Mouse (Mus musculus) thymus, postnatal 36 days (tissue): ENCODE measurements at regions not wholly inside any gene's neighbourhood (a gene's known extent, or its start where the extent isn't known, plus 50 kb on each side); places are given as distances from the start of the nearest gene placed in this dataset.
A peak's percentile ranks its signal among the peaks of the same experiment; 100 is the strongest.

Experiments used
- DNase-seq, 2 experiments: peaks; one replicate each; pipeline ENCODE4 v3.0.0; 2022; ENCODE audit warnings: mixed read lengths in 2 of 2

DNA sequence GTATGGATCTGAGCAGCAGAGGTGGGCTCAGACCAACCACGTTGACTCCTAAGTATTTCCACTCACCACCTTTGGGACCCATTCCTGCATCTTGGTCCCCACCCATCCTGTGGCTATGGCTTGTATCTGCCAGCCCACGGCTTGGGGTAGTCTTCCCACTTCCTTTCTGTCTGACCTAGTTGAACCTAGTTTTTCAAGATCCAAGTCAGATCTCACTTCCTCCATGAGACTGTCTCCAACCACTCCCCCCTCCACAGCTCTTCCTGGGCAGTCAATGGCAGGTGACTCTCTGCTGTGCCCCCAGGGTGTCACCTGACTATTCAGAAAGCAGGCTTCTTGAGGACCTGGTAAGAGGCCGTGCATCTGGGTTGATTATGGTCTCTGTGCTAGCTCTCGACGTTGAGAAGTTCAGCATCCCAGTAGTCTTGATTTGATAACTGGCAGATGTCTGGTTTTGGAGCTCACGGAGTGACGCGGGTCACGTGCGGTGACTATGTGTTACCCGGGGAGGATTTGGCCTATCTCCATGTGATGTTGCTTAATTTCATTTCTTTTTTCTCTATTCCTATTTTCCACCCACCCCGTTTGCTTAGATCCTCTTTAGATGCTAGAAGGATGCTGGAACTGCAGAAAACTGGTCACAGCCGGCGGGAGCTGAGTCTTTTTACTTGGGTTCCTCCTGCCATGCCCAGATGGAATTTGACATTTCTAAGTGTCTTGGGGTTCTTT lies 147.5 kb upstream of the Mrps10 start:
- DNase-seq: peak in 1 of 2 experiments; percentile 37

DNA sequence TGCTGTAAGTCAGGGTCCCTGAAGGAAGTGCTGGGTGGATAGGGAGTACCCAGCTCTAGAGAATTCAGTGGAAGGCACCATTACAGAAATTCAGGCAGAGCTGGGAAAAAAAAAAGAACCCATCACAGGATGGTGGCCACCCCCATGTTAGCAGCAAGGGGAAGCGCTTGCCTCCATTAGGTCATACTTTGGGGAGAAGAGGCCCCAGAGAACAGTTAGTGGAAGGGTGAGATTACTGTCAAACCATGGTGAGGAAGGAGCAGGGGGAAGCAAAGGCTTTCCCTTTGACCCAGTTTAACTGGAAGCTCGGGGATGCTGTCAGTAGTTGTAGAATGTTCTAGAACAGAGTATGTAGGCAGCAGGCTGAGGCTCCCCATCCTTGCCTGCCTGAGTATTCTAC lies 148.8 kb upstream of the Mrps10 start:
- DNase-seq: no peak

DNA sequence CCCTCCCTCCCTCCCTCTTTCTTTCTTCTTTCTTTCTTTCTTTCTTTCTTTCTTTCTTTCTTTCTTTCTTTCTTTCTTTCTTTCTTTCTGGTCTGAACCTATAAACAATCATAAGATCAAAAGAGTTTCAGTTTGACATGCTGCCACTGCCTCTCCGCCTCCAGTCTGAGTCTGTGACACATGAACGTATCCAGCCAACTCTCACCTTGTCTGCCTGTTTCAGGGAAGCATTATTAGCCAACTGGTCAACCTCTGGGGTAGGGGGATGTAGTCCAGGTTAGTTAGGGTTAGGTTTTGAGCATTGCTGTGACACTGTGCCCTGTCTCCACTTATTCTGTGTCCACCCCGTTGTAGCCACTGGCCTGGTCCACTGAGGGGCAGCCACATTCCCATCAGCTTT lies 152.2 kb upstream of the Mrps10 start:
- DNase-seq: no peak

DNA sequence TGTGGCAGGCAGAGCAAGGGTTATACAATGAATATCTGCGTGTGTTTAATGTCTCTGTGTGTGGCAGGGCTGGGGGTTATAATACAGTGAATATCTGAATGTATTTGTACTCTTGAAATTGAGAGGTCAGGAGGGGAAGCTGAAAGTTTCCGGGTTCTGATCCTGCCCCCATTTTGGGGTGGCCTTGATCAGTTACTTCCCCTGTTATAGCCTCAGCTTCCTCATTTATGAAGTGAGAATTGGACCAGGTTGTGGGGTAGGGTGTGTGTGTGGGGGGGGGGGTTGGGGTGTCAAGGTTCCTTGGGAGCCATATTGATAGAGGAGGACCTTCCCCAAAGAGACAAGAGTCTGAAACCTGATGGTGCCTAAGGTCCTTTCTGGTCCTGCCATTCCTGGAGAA lies 152.8 kb upstream of the Mrps10 start:
- no peak for DNase-seq

DNA sequence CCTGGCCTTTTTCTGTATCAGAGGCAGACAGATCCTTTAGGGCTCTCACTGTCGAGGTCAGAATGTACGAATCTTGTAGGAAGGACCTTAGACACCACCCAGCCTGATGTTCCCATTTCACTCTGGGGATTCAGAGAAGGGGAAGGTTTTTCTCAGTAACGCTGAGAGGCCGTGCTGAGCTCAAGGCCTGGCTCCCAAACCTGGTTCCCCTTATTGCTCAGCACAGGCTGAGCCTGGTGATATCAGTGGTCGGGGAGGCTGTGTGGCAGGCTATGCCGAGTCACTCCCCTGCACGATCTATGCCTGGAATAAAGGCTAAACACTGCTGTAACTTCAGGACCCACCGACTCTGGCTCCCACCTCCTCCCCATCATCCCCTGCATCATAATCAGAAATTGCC lies 154.6 kb upstream of the Mrps10 start:
- DNase-seq: no peak

DNA sequence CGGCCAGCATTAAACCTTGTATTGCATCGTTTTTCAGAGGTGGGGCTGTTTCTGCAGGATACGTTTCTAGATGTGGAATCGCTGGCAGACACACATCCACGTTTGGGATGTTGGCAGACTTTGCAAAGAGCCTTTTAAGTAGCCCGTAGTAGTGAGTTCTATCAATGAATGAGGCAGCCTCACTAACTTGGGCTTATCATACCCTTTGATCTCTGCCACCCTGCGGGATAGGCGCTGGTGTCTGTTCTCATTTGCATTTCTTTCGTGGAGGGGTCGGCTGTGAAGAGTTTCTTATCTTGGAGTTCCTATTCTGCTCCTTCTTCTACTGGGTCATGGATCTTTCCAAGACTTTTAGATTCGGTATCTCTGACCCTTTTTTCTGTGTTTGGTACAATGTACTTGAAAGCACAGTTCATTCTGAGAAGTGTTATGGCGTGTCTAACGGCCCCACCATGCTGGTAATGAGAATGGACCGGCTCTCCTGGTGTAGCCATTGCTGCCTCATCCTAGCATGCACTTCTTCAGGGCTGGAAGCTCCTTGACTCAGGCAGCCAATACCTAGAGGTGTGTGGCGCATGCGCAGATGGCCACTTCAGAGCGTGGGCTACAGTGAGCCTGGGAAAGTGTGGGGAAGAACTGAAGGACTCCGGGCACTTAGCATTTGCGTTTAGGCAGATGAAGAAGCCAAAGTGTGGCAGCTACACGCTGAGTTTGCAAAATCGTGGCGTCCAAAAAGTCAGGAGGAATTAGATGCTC lies 158.1 kb upstream of the Mrps10 start:
- no peak for DNase-seq

DNA sequence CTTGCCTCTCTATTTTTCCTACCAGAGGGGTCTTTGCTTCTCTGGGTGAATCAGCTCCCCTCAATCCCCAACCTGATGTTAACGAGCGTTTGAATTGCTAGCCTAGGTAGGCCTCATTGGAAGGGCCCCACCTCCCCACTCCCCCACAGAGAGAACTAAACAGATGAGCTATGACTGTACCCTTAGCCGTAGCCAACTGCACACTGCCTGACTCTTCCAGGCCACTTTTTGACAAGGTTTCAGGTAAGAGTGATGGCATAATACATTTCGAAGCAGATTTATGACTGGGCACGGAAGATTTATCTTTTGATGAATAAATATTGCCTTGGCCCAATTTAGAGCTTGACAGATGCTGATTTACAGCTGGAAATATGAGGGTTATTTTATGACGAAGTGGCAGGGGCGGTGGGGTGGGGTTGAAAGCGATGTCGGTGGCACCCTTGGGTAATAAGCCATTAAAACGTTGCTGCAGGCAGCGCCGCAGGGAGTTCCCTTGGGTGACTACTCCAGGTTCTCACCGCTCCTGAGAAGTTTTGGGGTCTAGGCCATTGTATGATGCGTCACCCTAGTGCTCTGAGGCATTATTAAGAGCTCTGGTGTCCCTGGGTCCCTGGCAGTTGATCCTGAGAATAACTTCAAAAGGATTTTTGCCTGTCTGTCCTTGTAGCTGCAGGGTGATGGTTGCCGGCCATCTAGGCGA lies 159.7 kb upstream of the Mrps10 start:
- DNase-seq: no peak

DNA sequence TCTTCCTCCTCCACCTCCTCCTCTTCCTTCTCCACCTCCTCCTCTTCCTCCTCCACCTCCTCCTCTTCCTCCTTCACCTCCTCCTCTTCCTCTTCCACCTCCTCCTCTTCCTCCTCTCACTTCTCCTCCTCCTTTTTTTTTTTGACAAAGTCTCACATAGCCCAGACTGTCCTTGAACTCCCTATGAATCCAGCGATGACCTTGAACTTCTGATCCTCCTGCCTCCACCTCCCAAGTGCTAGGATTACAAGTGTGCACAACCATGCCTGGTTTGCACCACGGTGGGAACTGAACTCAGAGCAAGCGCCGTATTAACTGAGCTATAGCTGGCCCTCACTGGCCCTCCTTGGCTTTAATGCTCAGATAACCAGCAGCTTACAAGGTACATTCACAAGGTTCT lies 161.2 kb upstream of the Mrps10 start:
- DNase-seq: no peak

DNA sequence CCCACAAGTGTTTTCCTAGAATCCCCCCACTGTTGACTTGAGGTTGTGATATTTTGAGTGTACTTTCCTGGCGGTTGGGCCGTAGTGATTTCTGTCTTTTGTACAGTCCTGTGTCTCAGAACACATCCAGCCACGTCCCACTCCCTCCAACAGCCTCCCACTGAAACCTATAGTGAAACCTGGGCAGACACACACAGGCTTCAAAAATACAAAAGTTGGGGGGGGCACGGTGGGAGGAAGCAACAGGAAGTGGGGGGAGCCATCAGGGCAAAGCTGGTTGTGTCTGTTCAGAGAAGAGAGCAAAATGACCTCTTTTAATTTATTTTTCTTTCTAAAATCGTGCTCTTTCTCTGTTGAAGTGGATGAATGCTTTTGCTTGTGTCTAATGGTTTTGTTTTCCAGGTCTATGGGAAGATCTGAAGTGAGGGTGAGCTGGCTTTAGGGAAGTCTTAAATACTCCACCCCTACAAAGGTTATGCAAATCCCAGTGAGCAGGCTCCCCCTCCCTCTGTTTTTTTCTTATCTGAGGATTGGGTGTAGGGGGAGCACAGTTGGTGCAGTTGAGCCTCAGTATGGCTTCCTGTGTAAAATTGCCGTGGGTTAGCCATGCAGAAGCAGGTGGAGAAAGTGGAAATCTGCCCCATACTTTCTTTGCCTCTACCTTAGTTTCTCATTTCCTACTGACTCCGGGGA lies 164.1 kb upstream of the Mrps10 start:
- peak in 1 of 2 experiments; percentile 14 for DNase-seq

DNA sequence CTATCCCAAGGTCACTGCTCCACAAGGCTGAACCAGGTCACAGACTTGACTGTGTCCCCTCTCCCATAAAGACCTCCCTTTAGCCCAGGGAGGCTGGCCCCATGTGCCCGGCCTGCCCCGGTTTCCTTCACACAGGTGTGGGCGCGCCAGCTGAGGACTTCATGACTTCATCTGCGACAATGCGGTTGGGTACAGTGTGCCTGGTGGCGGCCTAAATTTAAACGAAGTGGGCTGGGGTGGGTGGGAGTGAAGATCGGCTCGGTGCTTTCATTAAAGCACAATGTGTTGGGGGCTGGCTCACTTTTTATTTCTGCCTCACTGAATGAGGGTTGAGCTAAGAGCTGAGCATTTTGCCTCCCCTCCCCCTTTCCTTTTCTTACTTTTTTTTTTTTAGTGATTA lies 169.5 kb upstream of the Mrps10 start:
- no peak for DNase-seq

DNA sequence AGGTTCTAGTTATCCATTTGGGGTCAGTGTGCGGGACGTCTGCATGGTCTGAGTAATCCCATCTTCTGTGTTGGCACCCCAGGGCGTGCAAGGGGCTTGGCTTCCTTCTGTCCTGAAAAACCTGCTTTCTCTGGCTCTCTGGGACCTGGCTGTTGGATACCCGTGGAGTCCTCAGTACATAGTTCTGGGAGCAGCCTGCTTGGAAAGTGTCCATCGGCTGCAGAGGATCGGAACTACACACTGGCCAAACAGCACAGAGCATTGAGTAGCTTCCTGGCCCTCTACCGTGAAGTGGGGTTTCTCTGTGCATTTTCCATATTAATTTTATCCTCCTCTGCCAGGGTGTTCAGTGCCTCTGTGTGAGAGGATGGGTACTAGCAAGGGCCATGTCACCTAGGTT lies 170.7 kb upstream of the Mrps10 start:
- no peak for DNase-seq

DNA sequence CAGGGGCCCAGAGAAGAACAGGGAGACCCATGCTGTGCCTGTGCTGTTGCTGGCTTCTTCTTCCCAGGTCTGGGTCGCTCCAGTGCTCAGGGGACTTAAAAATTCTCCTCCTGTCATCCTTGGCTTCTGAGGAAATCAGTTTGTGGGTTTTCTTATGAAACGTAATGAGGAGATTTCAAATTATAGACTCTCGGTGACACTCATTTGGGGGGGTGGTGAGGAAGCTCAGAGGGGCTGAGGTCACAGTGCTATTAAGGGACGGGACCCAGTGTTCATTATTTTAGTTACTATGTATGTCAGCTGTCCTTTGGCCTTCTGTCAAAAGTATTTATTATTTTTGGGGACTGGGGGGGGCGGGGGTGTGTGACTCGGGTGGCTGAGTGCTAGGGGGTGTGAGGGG lies 171.7 kb upstream of the Mrps10 start:
- DNase-seq: no peak

DNA sequence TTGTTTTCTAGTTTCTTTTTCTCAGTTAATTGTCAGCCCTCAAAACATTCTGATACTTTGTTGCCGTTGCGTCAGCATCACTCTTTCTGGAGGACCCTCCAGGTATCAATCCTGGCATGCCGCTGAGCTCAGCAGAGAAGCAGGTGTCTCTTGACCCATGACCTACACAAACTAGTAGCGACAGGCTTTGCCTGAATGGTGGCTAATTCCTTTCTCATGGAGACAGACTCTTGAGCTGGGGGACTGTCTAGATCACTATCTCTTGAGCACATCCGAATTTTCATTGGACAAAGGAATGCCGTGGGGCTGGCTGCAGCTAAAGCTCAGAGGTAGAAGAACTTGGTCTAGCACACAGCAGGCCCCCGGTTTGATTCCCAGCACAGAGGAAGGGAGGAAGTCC lies 172.7 kb upstream of the Mrps10 start:
- no peak for DNase-seq

DNA sequence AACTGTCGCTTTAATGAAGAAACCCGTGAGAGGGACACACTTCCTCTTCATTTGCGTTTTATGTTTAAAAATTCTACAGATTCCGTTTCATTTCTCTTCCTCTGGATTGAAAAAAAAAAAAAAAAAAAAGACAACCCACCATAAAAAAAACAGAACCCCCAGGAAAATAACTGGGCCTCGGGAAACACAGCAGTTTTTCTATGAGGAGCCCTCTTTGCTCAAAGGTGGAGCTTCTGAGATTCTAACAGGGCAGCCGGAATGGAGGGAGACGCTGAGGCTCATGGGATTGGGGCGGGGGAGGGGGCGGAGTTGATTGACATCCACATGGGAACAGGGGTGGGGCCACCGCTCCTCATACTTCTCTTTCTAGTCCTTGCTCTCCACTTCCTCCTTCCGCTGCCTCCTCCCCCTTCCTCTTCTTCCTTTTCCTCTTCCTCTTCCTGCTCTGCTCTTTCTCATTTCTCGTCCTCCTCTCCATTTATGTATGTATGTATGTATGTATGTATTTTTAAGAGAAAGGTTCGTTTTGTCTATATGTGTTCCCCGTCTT lies 174.1 kb upstream of the Mrps10 start:
- no peak for DNase-seq

DNA sequence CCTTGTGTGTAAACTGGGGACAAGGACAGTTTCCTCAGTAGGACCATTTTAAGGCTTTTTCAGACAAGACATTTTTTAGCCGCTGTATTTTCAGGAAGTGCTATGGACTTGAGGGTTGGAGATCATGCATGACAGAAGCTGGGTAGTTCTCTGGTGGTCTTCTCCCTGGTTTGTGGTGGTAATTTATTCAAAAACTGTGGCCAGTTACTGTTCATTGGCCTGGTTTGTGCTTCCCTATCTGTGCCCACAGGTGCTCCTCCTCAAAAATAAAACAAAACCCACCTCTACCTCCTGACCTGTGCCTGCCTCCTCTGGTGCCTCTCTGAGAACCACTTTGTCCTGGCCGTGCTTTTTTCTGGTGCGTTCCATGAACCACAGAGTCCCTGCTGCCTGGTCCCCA lies 177.3 kb upstream of the Mrps10 start:
- DNase-seq: no peak

DNA sequence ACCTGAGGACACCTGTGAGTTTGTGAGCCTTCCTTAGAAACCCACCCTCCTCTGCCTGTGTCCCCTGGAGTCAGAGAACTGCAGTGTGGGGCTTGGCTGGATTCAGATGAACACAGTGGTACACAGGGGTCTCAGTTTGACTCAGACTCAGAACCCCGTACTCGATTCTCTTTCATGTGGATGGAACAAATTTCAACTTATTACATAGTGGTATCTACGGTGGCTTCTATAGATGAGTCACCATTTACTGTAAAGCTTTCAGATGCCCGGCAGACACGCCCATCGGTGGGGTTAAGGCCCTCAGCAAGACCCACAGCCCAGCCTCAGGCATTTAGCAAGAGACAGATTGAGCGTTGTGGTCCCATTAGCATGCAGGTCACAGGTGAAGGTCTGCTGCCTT lies 178.9 kb upstream of the Mrps10 start:
- no peak for DNase-seq

DNA sequence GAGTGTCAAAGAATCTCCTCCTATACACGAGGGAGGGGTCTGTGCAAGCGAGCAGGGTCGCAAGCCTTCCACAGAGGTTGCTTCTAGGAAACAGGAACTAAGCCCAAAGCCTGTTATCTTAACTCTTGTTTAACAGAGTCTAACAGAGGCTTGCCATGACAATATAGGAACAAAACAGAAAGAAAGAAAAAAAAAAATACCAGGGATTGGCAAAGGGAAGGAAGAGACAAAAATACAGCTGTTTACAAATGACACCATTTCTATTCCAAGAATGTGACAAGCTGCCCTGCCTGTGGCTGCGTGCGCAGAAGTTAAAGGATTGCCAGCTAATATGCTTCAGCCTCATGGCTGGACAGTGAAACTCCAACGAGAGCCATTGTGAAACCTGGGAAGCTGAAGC lies 173.8 kb upstream of the Ubr2 start:
- no peak for DNase-seq

DNA sequence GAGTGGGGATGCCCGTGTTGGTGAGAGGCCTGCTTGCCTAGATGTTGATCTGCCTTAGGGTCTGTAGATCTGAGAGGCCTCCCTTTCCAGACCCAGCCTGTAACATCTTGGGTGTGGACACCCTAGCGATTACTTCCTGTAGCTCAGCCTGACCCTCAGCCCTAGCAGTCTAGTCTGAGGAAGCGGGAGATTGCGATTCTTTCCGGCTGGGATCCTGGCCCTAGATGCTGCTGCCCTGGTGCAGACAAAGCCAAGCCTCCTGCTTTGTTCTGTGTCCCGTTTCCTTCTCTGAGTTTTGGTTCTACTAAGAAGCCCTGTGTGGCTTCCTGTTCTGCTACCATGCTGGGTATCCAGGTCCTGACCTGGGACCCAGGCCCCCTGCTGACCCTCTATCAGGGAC lies 171.8 kb upstream of the Ubr2 start:
- no peak for DNase-seq

DNA sequence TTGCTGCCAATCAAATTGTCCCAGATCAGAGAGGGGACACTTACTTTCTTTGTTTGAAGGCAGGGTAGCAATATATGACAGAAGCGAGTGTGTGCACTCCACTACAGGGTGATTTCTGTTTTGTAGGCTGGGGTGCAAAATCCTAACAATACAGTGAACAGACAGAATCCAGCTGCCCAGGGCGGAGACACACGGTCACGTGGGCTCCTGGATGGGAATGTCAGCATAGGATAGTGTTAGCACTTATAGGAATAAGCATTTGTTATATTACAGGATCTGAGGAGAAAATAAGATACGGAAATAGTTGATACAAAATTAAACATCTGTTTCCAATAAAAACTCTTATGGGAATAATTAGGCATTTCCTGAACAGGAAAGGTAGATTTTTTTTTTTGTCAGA lies 169.1 kb upstream of the Ubr2 start:
- no peak for DNase-seq

DNA sequence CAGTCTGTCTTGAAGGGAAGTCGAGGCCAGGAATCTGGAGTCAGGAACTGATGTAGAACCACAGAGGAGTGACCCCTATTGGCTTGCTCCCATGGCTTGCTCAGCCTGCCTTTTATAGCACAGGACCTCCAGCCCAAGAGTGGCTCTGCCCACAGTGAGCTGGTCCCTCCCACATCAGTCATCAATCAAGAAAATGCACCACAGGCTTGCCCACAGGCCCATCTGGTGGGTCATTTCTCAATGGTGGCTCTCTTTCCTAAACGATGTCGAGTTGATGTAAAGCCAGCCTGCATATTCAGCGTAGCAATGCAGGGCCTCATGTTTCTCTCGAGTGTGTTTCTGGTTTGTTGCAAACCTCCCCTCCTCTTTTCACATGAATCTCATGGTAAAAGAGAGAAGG lies 168.3 kb upstream of the Ubr2 start:
- DNase-seq: no peak

DNA sequence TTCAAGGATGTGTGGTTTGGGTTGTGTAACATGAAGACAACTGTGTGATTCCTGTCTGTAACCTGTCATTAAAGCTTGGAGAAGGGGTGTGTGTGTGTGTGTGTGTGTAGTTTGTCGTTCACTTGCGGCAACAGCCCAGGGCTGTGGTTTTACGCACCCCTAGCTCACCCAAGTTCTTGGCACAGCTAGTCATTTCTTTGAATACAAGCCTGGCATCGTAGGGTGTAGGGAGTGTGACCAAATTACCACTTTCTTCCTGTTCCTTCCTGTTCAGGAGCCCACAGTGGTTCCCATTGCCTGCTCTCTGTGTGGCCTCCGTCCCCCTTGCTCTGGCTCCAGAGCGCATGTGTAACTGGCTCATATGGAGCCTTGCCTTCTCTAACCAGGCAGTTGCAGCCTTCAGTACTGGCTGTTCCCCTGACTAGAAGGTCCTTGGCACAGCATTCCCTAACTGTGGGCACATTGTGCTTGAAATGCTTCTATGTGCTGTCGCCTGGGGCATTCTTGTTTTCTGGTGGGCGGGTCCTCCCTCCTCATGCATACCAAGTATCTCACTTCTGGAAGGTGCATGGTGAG lies 167.4 kb upstream of the Ubr2 start:
- no peak for DNase-seq

DNA sequence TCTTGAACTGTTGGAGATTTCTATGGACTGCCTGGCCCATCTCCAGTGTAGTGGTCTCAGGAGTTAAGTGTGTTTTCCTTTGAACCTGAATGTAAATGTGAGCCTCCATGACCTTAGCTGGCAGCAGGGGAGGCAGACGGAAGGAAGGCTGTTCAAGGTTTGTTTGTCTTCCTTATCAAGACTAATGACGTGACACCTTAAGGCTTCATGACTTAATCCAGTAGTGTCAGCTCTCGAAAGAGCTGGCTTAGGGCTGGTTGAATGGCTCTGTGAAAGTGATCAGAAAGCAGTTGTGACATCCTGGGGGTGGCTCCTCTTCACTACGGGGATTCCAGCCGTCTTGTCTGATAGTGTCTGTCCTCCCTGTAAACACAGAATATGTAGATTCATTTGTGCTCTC lies 166.0 kb upstream of the Ubr2 start:
- no peak for DNase-seq

DNA sequence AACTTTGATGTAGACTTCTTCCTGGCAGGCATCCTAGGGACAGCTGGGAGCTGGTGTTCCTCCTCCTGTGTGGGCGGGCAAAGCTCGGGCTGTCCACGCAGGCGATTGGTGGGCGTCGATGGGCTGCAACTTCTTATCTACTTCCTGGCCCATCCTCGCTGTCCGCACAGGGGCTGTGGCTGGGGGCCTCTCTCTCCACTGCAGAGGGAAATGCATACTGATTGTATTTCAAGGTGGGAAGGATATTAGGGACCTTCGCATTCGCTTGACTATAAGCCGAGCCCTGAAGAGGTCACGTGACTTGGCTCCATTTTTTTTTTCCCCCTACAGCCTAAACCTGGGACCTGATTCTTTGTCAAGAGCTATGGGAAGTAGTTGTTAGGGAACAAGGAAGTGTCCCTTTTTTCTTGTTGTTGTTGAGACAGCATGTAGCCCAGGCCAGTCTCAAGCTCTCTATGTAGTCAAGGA lies 164.4 kb upstream of the Ubr2 start:
- DNase-seq: peak in 1 of 2 experiments; percentile 30
